Mouse (Mus musculus): Measurements from ENCODE around the gene Bicra.

GRCm38 (mm10) chr7:16002171-16002570 lies 45.5 kb downstream of the Bicra start:
- TF ChIP-seq POLR2A (IDR thresholded peaks at IDR 0.05; ENCODE audit: control insufficient read depth, low read depth, low read length), result no peak
- TF ChIP-seq CTCF (IDR thresholded peaks at IDR 0.05; ENCODE audit: control insufficient read depth, insufficient read depth, insufficient replicate concordance, low read depth, low read length), result no peak
